Mouse (Mus musculus) erythroblast, embryonic 14.5 days (primary cell): ENCODE data around the gene a.

Experiments used
- GATA1 ChIP-seq: IDR thresholded peaks from 2 replicates; pipeline ENCODE4 v1.6.1; 2012; ENCODE audit warnings: low read length, inconsistent platforms, mixed read lengths
- TAL1 ChIP-seq: IDR thresholded peaks from 3 replicates; pipeline ENCODE4 v1.6.1; 2012; ENCODE audit warnings: low read length, inconsistent platforms, mixed read lengths

DNA sequence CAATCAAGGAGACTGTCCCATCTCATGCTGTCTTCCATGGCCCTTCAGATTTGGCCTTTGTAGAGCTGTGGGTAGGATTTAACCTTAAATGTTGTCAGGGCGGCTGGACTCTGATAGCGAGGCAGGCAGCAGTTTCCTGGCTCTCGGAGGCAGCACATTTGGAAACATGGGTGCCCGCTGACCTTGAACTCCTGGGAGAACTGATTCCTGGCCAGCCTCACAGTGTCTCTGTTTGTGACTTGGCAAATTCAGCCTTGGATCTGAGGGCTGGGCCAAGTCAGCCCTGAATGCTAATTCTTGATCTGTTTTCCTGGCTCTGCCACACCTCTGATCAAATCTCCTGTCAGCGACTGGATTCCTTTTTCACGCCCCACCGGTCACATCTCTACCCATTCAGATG lies 14.7 kb upstream of the a start:
- TF ChIP-seq TAL1 (no peak), GATA1 (no peak)
